Mouse (Mus musculus) cerebellum, postnatal 10 days (tissue): ENCODE data around the gene Slain2.

Experiments
- DNase-seq, 2 experiments: peaks; one replicate each; pipeline ENCODE4 v3.0.0; 2021; ENCODE audit warnings: mixed read lengths in 2 of 2

Slain2 gene

DNA sequence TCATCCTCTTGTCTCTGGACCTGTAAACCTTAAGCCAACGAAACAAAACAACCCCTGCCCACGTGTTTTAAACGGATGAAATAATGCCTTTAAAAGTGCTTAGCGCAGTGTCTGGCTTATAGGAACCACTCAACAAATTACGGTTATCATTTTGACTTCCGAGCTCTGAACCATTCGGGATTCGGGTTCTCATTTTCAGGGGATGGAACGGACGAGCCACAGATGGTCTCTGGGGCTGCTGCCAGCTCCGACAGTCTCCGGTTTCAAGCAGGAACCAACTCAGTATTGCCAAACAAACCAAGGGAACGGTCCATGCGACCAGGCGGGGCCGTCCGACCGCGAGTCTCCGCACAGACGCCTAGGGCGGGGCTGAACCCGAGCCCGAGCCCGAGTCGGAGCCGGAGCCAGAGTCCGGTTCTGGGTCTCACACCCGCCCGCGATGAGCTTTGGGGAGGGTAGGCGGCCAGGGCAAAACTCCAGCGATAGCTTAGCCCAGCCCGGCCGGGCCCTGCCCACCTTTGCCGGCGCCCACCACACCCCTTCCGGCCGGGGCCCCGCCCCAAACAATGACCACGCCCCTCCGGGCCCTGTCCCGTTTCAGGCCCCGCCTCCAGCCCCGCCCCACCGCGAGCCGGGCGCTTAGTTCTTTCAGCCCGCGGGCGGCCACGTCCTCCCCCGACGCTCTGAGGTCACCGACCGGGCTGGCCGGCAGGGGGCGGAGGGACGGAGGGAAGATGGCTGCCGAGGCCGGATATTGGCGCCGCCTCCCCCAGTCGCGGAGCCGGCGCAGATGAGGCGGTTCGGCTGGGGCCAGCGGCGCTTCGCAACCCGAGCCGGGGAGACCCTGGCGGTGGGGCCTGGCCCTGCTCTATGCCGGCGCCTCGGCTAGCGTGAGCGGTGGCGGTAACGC, at the start of gene Slain2:
Gene Slain2 (plus strand): TSS at position 657 of the 910 bp plus-strand sequence.
- peak; percentile 100 for DNase-seq

GRCm38 (mm10) chr5:72864654-72865178, 49.4 kb upstream of the Slain2 start:
- no peak for DNase-seq

DNA sequence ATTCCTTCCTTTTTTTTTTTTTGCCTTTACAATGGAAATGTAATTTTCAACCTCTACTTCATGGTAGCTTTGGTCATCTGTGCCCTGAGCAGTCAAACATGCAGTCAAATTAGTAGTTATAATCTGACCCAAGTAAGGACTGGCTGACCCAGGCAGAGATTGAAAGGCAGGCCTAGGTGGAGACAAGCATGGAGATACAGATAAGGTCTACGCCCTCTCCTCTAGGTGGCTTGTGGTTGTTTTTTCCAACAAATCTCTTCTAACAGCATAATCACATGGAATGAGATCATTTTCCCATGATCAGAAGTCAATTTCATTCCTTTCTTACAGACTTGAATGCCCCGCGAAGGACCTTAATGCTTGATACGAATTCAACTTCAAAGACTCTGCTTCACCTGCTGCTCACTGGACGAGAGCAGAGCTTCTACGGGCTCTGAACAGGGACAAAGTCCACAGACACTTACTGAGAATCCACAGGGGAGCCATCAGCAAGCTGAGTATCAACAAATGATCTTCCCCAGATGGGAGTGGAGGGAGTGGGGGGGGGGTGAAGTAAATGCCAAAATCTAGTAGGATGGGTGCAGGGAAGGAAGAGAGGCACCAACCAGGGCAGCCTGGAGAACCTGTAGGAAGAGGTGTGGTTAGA, 47.7 kb upstream of the Slain2 start:
- no peak for DNase-seq

DNA sequence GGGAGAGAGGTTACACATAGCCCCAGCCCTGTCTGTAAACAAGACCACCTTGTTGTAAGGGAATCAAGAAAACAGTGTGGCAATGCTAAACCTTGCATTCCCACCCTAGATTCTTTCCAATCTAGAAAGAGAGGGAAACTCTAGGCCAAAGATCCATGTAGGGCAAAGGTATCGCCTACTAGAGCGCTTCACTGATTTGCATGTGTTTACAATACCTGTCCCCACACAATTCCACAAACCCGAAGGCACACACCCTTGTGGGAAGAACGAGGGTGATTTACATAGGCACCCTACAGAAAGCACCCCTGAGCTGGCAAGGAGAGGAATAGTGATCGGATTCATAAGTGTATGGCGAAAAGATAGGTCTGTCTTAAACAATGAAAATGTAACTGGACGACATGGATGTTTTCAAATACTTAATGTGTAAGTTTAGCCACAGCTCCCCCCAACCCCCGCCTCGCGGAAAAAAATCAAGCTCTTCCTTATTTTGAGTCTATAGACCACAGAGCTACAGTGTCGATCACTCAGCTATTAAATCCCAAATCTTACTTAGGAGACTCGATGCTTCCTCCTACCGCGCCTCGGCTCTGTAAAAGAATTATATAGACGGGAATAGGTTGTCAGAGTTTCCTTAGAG, 47.0 kb upstream of the Slain2 start:
- no peak for DNase-seq

DNA sequence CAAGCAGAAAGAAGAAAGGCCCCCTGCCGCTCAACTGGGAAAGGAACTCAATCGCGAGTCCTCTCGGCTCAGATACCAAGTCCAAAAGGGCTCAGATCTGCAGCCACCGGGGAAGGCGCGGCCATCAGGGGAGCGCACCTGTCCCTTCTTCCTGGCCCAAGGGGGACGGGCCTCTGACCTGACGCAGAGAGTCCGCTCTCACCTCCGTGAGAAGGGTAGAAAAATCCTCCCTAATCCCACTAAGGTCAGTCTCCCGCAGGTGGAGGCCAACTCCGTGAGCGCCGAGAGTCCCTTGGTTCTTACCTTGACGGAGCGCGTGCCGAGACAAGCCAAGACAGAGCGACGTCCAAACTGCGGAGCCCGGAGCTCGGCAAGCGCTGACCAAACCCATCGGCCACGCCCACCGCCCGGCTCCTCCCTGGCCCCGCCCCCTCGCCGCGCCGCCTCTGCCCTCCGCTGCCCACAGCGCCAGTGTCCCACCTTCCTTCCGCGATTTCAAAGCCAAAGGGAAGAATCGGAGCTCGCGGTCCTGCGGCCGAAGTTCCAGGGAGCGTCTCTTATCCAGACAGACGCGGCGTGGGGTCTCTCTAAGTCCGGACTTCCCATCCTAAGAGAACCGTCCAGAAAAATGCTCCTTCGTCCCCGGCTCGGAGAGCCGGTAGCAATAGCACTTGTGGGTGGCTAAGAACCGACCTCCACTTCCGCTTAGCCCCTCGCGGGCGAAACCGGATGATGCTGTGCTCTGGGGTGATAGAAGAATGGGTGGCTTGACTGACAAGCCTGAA, 45.8 kb upstream of the Slain2 start, which contains the start of gene Tec:
Gene Tec (minus strand): TSS at position 393 of the 785 bp plus-strand sequence.
- peak; percentile 95 to 96 for DNase-seq

DNA sequence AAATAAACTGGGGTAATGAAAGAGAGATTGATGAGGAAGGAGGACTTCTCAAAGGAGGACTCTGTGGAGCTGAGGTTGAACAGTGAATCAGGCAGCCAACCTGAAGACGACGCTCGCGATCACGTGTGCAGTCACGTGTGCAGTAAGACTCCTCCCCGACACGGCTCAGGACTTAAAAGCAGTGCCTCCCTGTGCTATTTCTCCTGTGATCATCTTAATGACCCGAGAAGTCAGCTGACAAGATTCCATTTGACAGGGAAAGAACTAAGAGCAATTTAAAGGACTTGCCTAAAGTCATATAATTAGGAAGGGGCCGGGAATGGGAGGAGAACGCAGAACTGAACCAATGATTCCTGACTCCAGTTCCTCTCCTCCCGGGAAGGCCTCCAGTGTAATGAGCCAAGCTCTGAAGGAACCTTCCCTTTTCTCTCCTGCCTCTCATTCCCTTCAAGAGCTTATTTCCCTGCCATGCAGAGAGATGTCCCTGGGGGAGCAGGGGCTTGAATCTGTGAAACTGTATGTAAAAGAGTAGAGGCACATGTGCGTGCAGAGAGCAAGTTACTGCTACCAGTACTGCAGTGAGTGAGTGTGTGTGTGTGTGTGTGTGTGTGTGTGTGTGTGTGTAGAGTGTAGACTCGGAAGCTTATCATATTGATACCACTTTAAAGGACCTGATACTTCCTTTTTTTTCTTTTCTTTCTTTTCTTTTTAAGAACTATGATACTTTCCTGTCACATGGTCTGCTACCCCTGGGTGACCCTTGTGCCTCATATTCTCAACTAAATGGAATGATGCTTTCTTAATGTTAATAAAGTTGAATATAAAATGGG, 44.1 kb upstream of the Slain2 start:
- DNase-seq, result no peak

GRCm38 (mm10) chr5:72871114-72871513, 43.0 kb upstream of the Slain2 start:
- no peak for DNase-seq

- no peak for DNase-seq
Measured at GRCm38 (mm10) chr5:72879736-72880135, 34.4 kb upstream of the Slain2 start.

GRCm38 (mm10) chr5:72881748-72882411, 32.2 kb upstream of the Slain2 start:
- no peak for DNase-seq

- DNase-seq, result no peak
Measured at GRCm38 (mm10) chr5:72882412-72882765, 31.7 kb upstream of the Slain2 start.

- no peak for DNase-seq
Measured at GRCm38 (mm10) chr5:72883706-72884105, 30.4 kb upstream of the Slain2 start.

- DNase-seq, result no peak
Measured at GRCm38 (mm10) chr5:72886458-72887222, 27.5 kb upstream of the Slain2 start.

GRCm38 (mm10) chr5:72888260-72888659, 25.8 kb upstream of the Slain2 start:
- DNase-seq, result no peak

GRCm38 (mm10) chr5:72891534-72891933, 22.6 kb upstream of the Slain2 start:
- DNase-seq, result peak; percentile 64 to 74

DNA sequence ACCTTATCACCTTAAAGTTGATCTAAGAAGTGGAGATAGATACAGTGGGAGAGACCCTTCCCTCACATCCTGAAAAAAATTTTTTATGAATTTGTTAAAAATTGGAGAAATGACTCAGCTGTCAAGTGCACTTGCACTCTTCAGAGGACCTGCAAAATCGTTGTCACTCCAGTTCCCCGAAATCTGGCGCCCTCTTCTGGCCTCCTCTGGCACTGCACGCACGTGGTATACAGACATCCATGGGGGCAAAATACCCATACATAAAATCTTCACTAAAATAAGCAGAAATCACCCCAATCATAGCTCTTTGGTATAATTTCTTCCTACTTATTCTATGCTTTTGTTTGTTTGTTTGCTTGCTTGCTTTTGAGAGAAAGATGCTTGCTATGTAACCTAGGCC, 20.1 kb upstream of the Slain2 start:
- DNase-seq, result peak; percentile 22 to 52

DNA sequence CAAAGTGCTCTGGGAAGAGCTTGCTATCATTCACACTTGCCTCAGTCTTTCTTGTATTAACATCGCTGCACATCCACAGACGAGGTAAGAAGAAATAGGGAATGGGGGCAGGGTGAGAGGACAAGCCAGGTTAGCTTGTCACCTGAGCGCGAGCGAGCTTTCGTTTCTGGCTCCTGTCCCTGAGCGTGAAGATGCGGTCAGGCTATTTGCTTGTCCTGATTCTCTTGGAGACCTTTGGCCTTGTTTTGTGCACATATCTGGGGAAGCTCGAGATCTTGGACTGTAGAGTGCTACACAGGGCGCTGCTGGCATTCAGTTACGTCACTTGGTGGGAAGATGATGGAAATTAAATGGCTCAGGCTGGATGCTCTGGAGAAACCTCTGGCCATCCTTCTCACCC, 18.8 kb upstream of the Slain2 start:
- DNase-seq, result no peak

DNA sequence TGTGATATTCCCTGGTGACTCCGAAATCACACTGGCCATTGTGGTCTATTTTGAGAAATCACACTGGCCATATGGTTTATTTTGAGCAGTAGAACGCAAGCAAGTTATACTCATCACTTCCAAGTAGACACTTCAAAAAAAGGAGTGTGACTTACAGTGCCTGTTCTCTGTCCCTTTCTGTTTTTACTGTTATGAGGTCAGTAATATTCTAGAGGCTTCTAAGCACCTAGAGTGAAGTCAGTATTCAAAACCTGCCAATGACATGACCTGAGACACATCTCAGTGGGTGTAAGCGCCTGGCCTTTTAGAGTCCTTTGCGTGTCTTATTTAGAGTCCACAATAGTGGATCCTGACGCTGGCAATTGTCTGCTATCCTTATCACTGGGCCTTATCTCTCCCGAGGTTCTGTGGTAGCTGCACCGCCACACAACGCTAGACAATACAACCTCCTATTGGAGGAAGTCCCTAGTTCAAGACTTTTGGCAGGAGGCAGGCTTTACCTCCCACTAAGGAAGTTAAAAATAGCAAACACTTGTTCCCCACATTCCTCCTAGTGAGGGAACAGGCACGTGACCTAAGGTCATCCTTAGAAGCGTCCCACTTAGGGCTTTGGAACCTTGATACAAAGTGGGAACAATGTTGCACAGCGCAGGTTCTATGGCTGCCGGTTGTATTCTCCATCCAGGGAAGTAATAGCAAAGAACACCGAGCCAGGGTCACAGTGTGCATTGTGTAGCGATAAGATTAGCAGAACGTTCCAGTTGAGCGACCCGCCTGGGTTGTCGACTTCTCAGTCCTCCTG, 17.4 kb upstream of the Slain2 start:
- DNase-seq, result no peak

GRCm38 (mm10) chr5:72897998-72898397, 16.1 kb upstream of the Slain2 start:
- DNase-seq, result no peak

- DNase-seq, result no peak
Measured at GRCm38 (mm10) chr5:72899255-72899654, 14.8 kb upstream of the Slain2 start.
